Mouse (Mus musculus) heart, embryonic 11.5 days (tissue): Measurements from ENCODE around the gene S1pr4. TPM values are rescaled to one million over a fixed set of nuclear protein-coding genes. Genes with fewer than 3 reads are reported as not detected.
A peak's percentile ranks its signal among the peaks of the same experiment; 100 is the strongest.

Experiments
- ATAC-seq: fragments of 200-750 bp; cut with Nextera tagmentation; replicated peaks from 2 replicates; pipeline ENCODE4 v1.8.0; 2017; ENCODE audit warnings: moderate library complexity; ENCODE audit not compliant: insufficient number of reproducible peaks, low FRiP score, low TSS enrichment
- H3K27ac ChIP-seq: fragments of 300-500 bp; sonication (generic); 2 replicates; pipeline ENCODE4 v1.5.1; 2014; ENCODE audit warnings: mild to moderate bottlenecking, low read depth, low read length
- H3K27me3 ChIP-seq: fragments of 300-500 bp; sonication (generic); 2 replicates; pipeline ENCODE4 v1.6.1; 2014; ENCODE audit warnings: mild to moderate bottlenecking, low read length, mixed read lengths; ENCODE audit not compliant: control insufficient read depth, insufficient read depth
- H3K36me3 ChIP-seq: fragments of 300-500 bp; sonication (generic); 2 replicates; pipeline ENCODE4 v1.6.1; 2014; ENCODE audit warnings: mild to moderate bottlenecking, low read length, moderate library complexity, mixed read lengths; ENCODE audit not compliant: control insufficient read depth, insufficient read depth
- H3K4me1 ChIP-seq: fragments of 300-500 bp; sonication (generic); 2 replicates; pipeline ENCODE4 v1.6.1; 2014; ENCODE audit warnings: low read length; ENCODE audit not compliant: control insufficient read depth, insufficient read depth
- H3K4me2 ChIP-seq: fragments of 300-500 bp; sonication (generic); 2 replicates; pipeline ENCODE4 v1.6.1; 2014; ENCODE audit warnings: mild to moderate bottlenecking, moderate library complexity
- H3K4me3 ChIP-seq: fragments of 300-500 bp; sonication (generic); 2 replicates; pipeline ENCODE4 v1.5.1; 2014; ENCODE audit warnings: low read depth, low read length
- H3K9ac ChIP-seq: fragments of 300-500 bp; sonication (generic); 2 replicates; pipeline ENCODE4 v1.6.1; 2014; ENCODE audit warnings: mild to moderate bottlenecking, low read depth, low read length, moderate library complexity
- H3K9me3 ChIP-seq: fragments of 300-500 bp; sonication (generic); replicated peaks from 2 replicates; pipeline ENCODE4 v1.6.1; 2016; ENCODE audit warnings: low read length; ENCODE audit not compliant: control insufficient read depth
- WGBS: fragments of 180-500 bp; shearing (Covaris S2); extraction: QIAGEN DNeasy Blood & Tissue Kit; methylation state at CpG from one replicate; pipeline ENCODE4 v1.1.7; 2014; ENCODE audit not compliant: insufficient replicate concordance; 5-methylcytosine and 5-hydroxymethylcytosine counted together
- polyA plus RNA-seq: library from polyadenylated mRNA; unstranded; fragments of >200 nt; fragmentation: Nextera tagmentation; extraction: Ambion mirVana; gene quantifications from 2 replicates; pipeline ENCODE4 v1.2.1, GENCODE M21; 2014

Gene S1pr4
- polyA plus RNA-seq, 1 experiment from 2014 or later = 0.79 TPM

DNA sequence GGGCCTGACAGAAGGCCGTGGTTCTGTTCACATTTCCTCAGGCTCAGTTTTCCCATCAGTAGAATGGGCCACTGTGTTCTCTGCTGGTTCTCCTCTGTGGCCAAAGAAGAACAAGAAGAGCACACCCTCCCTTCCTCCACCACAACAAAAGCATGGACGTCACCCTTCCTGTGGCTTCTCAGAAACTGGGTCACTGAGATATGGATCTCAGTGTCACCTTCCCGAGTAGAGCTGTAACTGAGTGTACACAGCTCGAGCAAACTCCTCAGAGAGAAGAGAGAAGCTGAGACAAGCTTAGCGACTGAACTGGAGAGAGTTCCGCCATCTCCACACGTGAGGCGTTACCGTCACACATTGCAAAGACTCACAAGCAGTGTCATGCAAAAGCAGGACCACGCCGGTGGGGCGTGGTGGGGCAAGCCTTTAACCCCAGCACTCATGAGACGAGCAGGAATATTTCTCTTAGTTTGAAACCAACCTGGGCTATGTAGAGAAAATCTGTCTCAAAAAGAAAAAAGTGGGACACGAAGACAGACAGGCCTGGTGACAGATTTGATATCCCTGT is 10.4 kb upstream of the S1pr4 start:
- Histone ChIP-seq H3K4me1 (no peaks in the 10 kb centered on the region), H3K9me3 (0 out of 2 replicates have a peak, but pooled peaks cover 4% of the 10 kb centered on the region), H3K4me3 (no peak overlapping the region), H3K27ac (no peak overlapping the region), H3K27me3 (peaks cover 16% of the 10 kb centered on the region), H3K9ac (no peak overlapping the region), H3K36me3 (no peaks in the 10 kb centered on the region), H3K4me2 (no peak overlapping the region)
- ATAC-seq = no peak
- 75% methylated on average over 14 of the region's 14 CpGs for WGBS

DNA sequence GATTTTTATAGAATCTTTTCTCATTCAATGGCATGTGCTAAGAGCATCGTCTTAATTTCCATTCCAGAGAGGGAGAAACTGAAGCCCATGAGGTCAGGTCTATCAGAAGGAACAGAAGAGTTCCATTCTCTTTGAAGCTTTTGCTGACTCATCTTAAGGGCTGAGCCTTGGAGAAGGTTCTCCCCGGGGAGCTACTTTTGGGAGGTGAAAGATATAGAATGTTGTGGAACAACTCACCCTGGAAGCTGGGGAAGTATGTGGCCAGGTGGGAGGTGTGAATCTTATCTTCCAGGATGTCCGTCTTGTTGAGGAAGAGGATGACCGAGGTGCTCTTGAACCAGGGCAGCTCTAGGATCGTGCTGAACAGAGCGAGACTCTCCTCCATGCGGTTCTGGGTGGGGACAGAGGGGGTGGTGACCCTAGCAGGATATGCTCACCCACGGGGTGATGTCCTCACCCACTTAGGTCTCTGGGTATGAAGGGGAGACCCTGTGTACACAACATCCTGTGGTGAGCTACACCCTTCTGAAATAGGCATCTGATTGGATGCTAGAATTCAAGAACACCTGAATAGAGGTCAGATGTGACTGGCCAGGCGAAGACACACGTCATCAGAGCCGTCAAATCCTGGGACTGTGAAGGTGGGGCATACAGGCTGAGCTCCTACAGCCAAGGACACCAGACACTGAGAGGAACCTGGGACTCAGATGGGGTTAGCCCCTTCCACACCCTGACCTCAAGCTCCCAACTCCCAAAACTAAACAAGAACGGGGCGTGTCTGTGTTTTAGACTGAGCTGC is 8.0 kb upstream of the S1pr4 start:
- Histone ChIP-seq H3K9me3 (no peaks in the 10 kb centered on the region), H3K4me2 (no peak overlapping the region), H3K4me3 (no peak overlapping the region), H3K27ac (no peak overlapping the region), H3K36me3 (no peaks in the 10 kb centered on the region), H3K4me1 (no peaks in the 10 kb centered on the region), H3K9ac (no peak overlapping the region), H3K27me3 (peaks cover 25% of the 10 kb centered on the region)
- WGBS = 56% methylated on average over 13 of the region's 13 CpGs
- ATAC-seq = no peak

DNA sequence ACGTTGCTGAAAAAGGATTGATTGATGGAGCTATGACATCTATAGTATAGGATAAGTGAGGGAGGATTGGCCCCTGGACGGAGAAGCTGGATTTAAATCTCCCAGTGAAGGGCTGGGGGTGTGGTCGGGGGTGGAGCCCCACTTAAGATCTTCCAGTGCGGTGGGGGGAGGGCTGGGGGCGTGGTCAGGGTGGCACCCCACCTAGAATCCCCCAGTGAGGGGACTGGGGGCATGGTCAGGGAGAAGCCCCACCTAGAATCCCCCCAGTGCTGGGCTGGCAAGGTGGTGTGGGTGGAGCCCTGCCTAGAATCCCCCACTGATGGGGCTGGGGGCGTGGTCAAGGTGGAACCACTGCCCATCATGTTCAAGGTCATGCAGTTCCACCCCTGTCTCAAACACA is 7.2 kb upstream of the S1pr4 start:
- no peaks in the 10 kb centered on the region for H3K36me3 ChIP-seq
- WGBS = 24% methylated on average over 6 of the region's 6 CpGs

DNA sequence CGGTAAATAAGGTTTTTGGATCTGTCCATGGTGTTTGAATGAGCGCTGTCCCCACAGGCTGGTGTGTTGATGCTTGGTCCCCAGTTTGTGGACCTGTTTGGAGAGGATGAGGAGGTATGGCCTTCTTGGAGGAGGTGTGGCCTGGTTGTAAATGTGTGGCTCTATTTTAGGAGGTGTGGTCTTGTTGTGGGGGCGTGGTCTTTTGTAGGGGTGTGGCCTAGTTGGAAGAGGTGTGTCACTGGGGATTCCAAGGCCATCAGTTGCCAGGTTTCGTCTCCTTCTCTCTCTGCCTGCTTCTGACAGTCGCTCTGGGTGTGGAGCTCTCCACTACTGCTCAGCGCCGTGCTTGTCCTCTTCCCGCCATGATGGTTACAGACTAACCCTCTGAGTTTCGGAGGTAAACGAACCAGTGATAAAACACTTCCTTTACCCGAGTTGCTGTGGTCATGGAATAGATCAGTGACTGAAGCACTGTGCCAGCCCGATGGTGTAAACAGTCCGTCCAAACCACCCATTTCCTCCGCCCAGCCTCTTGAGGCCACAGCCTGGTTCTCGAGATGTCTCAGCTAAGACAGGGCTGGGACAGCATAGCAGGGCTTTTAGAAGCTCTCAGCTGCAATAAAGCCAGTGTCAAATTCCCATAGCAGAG is 5.2 kb upstream of the S1pr4 start:
- peaks cover 12% of the 10 kb centered on the region; the same call in 1 of the 2 replicates for H3K27me3 ChIP-seq
- H3K4me1 ChIP-seq = 0 out of 2 replicates have a peak, but pooled peaks cover 2% of the 10 kb centered on the region
- 68% methylated on average over 15 of the region's 15 CpGs for WGBS
- H3K4me3 ChIP-seq = no peak overlapping the region
- H3K9ac ChIP-seq = no peak overlapping the region
- no peak overlapping the region for H3K27ac ChIP-seq
- no peak for ATAC-seq
- H3K4me2 ChIP-seq = no peak overlapping the region
- no peaks in the 10 kb centered on the region for H3K9me3 ChIP-seq
- no peaks in the 10 kb centered on the region for H3K36me3 ChIP-seq

More for the DNA sequence above, 7.2 kb upstream of the S1pr4 start:
- H3K27ac ChIP-seq = no peak overlapping the region
- H3K27me3 ChIP-seq = peaks cover 20% of the 10 kb centered on the region
- 0 out of 2 replicates have a peak, but pooled peaks cover 2% of the 10 kb centered on the region for H3K4me1 ChIP-seq
- no peak overlapping the region for H3K4me2 ChIP-seq
- H3K9ac ChIP-seq = no peak overlapping the region
- no peaks in the 10 kb centered on the region for H3K9me3 ChIP-seq
- no peak overlapping the region for H3K4me3 ChIP-seq
- no peak for ATAC-seq

DNA sequence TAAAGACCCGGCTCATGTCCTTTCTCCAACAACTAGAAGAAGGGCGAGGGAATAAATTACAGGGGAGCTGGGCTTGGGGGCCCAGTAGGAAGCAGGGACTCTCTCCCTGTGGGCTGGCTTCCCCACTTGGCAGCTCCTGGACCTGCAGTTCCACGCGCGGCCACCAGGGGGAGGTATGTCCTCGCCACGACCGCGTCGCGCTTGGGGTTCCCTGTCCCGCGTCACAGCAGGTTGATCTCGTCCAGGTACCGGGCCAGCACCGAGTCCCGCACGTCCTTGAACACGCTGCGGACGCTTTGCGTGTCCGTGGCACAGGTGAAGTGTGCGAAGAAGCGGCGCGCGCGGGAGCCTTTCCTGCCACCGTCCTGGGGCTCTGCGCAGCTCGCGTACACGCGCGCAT is 2.7 kb upstream of the S1pr4 start:
- Histone ChIP-seq H3K4me3 (peak overlapping the region; percentile 40), H3K27me3 (peaks cover 12% of the 10 kb centered on the region; the same call in 1 of the 2 replicates), H3K36me3 (no peaks in the 10 kb centered on the region), H3K9me3 (no peaks in the 10 kb centered on the region), H3K4me1 (0 out of 2 replicates have a peak, but pooled peaks cover 2% of the 10 kb centered on the region), H3K4me2 (peak overlapping the region; percentile 77), H3K27ac (no peak overlapping the region), H3K9ac (peak overlapping the region; percentile 58; the same call in 1 of the 2 replicates)
- no peak; the same call in 1 of the 2 replicates for ATAC-seq
- WGBS = 6% methylated on average over 36 of the region's 36 CpGs

DNA sequence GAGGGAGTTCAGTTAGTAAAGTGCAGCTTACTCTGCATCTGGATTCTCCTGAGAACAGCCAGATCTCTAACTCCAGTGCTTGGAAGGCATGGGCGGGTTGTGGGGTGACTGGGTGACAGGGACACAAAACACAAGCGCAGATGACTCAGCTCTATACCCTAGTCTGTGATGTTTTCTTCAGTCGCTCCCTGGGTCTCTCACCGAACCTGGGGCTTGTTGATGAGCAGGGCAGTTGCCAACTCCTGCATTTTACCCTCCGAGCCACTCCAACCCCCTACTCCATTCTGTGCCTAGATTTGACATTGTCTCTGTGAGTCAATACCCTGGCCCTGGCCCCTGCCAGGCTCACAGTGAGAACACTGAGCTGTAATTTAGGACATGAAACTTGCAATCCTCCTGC is 1.9 kb upstream of the S1pr4 start:
- H3K4me1 ChIP-seq = 0 out of 2 replicates have a peak, but pooled peaks cover 2% of the 10 kb centered on the region
- H3K9me3 ChIP-seq = no peaks in the 10 kb centered on the region
- 84% methylated on average over 5 of the region's 5 CpGs for WGBS

DNA sequence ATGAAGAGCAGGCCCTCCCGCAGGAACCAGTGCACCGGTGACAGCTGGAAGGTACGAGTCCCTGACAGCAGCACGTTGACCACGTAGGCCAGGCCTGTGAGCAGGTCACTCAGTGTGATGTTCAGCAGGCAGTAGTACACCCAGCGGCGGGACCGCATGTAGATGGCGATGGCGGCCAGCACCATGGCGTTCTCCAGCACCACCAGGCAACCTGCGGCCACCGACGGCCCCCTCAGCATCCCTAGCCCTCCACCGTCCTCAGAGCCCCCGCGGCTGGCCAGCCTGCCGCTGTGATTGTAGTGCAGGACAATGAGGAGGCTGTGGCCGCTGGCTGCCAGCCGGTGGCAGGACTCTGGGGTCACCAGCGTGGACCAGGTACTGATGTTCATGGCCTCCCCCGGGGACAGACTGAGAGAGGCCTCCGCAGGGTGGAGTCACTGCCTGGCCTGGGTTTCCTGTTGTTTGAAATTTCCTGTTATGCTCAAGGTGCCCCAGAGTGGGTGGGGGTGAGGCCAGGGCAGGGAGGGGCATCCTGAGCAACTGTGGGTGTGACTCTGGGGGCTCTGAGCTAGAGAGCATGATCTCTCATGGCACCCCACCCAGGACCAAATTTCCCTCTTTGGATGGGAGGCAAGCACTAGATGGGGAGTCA is 556 bp downstream of the S1pr4 start:
- H3K4me2 ChIP-seq = no peak overlapping the region

More for the DNA sequence above, 1.9 kb upstream of the S1pr4 start:
- H3K27ac ChIP-seq = no peak overlapping the region
- no peak for ATAC-seq
- no peak overlapping the region for H3K9ac ChIP-seq
- H3K4me3 ChIP-seq = no peak overlapping the region
- H3K4me2 ChIP-seq = no peak overlapping the region
- H3K27me3 ChIP-seq = peaks cover 12% of the 10 kb centered on the region; the same call in 1 of the 2 replicates
- no peaks in the 10 kb centered on the region for H3K36me3 ChIP-seq

More for the DNA sequence above, 556 bp downstream of the S1pr4 start:
- peaks cover 13% of the 10 kb centered on the region for H3K4me1 ChIP-seq
- H3K9me3 ChIP-seq = no peaks in the 10 kb centered on the region
- 67% methylated on average over 23 of the region's 23 CpGs for WGBS
- H3K4me3 ChIP-seq = no peak overlapping the region
- H3K36me3 ChIP-seq = no peaks in the 10 kb centered on the region
- H3K27ac ChIP-seq = no peak overlapping the region
- H3K9ac ChIP-seq = no peak overlapping the region
- H3K27me3 ChIP-seq = peaks cover 12% of the 10 kb centered on the region; the same call in 1 of the 2 replicates
- ATAC-seq = no peak
